Mouse (Mus musculus): ENCODE measurements around the gene Zfp423.

DNA sequence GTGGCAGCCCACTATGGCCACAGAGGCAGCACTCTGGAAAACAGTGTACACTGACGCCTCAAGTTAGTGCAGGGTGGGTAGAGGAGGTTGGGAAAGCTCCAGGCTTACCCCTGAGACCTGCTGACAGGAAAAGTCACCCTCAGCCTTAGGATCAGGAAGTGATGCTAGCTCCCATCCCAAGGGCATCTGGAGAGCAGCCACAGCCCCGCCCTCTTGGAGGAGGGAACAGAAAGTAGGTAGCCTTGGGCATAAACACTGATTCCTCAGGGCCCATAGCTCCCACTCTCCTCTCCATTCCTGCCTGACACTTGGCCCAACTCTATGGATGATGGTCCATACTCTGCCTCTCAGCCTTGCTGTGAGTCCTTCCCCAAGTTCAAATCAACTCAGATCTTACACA, 205.8 kb downstream of the Zfp423 start:
- TF ChIP-seq POLR2A (IDR thresholded peaks at IDR 0.05; ENCODE audit: control insufficient read depth, extremely low read depth, insufficient read depth, low read length, poor library complexity) (no peak), CTCF (IDR thresholded peaks at IDR 0.05; ENCODE audit: borderline replicate concordance, control insufficient read depth, extremely low read depth, insufficient read depth, low read length, poor library complexity) (no peak)
